Mouse (Mus musculus) heart, adult 10 weeks (tissue): ENCODE data around the gene Flcn. TPM values are rescaled to one million over a fixed set of nuclear protein-coding genes. Genes with fewer than 3 reads are reported as not detected.

Experiments used
- polyA plus RNA-seq: library from polyadenylated mRNA; stranded (reverse); fragments of 350-450 nt; fragmentation: Illumina TruSeq; extraction: RNeasy Lipid Tissue Mini Kit (QIAGEN cat#74804); gene quantifications from one replicate; pipeline ENCODE4 v1.2.3, GENCODE M21; 2014; ENCODE audit warnings: low read depth, low replicate concordance

Flcn gene
- polyA plus RNA-seq: 55.2 TPM

DNA sequence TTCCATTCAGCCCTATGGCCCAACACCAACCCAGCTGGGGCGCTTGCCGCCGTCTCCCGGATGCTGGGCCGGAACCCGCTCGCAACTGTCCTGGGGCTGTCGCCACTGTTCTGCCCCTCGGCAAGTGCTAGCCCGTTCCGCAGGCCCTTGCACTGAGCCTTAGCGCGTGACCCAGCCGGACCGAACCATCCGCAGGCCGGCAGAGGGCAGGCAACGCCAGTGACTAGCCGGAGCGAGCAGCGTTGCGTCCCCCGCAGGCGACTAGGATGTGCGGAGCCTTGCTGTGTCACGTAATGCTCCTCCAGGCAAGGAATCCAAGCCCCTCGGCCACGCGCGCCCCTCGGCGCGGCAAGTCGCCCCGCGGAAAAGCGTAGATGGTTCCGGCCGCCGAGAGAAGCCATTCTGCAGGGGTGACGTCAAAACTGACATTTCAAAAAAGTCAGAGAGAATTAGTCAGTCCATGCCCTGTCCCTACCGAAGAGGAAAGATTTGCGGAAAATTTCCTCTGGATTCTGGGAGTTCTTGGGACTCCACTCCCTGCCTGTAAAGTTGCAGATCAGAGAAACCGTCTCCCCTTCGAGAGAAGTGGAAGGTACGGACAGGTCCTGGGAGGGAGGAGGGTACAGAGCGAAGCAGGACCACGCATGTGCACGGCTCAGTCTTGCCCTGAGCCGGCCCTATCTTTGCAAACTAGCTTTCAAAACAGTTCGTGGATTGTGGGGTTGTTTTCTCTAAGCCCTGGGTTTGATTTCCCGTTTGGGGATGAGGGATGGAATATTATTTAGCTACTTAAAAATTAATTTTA, at the start of gene Flcn:
Gene Flcn, minus strand, starts transcription at position 347 of the 805 bp plus-strand sequence.

GRCm38 (mm10) chr11:59839459-59840126, 29.8 kb upstream of the Flcn start, which contains the start of gene Cops3:
Gene Cops3 (minus strand): TSS chr11:59839838.

DNA sequence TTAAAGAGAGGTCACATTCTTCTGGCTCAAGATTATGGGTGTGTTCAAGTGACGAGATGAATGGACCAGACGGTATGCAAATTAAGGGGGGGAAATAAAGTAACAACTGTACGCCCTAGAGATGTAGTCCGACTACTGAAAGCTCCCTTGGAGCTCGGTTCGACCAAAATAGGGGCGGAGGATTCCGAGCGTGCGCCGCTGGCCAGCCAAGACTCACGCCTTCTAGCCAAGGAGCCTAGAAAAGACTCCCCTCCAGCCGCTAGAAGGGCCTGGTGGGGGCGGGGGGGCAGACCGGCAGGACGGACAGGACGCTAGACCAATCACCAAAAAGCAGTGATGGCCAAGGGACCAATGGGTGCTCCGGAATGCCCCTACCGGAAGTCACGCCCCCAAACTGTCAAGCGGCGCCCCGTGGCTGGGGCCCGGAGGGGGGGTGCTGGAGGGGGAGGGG, 29.2 kb upstream of the Flcn start, which contains the start of gene Nt5m:
Gene Nt5m, plus strand, starts transcription at position 440 of the 451 bp plus-strand sequence.

GRCm38 (mm10) chr11:59787199-59787781, 22.5 kb downstream of the Flcn start, which contains the start of gene Pld6:
Gene Pld6 (minus strand): TSS chr11:59787645.

Other genes starting within 250 kb of the Flcn start
- gene Olfr222, start 233.8 kb downstream of the Flcn start, polyA plus RNA-seq: not detected
- not detected for gene Olfr223, start 216.7 kb downstream of the Flcn start, polyA plus RNA-seq
- gene Mprip, start 148.7 kb downstream of the Flcn start, polyA plus RNA-seq: 108 TPM
- 1.1 TPM for gene Pld6, start 22.4 kb downstream of the Flcn start, polyA plus RNA-seq
- gene Nt5m, start 29.4 kb upstream of the Flcn start, polyA plus RNA-seq: 23.6 TPM
- gene Cops3, start 29.8 kb upstream of the Flcn start, polyA plus RNA-seq: 106 TPM
- gene Med9, start 138.2 kb upstream of the Flcn start, polyA plus RNA-seq: 28.3 TPM
- gene Rasd1, start 154.9 kb upstream of the Flcn start, polyA plus RNA-seq: 4.2 TPM
- 2.5 TPM for gene Pemt, start 236.5 kb upstream of the Flcn start, polyA plus RNA-seq